ENCODE assay signal across 10 mouse cellular contexts in genomic region chr2:170418748-170419147, GRCm38 (mm10). TPM values are rescaled to one million over a fixed set of nuclear protein-coding genes. Genes with fewer than 3 reads are reported as not detected.
DNase-seq lines count a peak whose midpoint lies in the region; ATAC-seq and TF ChIP-seq lines count a peak whose summit lies in the region.
"Had no signal": no experiment of that assay in that cellular context is flagged by ENCODE, and none has a peak within 500 bp of the region (broad histone marks: within the 10 kb centered on the region; RNA-seq: fewer than 3 reads in every experiment).

No protein-coding gene starts in this region.

- H3K4me2 ChIP-seq in midbrain, embryonic 14.5 days (ENCODE audit: low read length) = no peak overlapping the region
- no peak overlapping the region for H3K4me2 ChIP-seq in midbrain, embryonic 13.5 days (replicated peaks)
- H3K4me2 ChIP-seq in lung, embryonic 14.5 days = no peak overlapping the region
- H3K4me2 ChIP-seq: heart, embryonic 15.5 days; stomach, embryonic 15.5 days had no signal

- peak; percentile 31 for DNase-seq in gastrocnemius, adult 2 months
- no peak for DNase-seq in gastrocnemius, postnatal 36 days
- DNase-seq in midbrain, embryonic 14.5 days = peak; percentile 53
- DNase-seq in adrenal gland, postnatal 10 days = peak; percentile 49
- peak; percentile 57 for DNase-seq in lung, embryonic 14.5 days
- DNase-seq in adipocyte (ENCODE audit: low spot score) = no peak
- no peak for DNase-seq in gastrocnemius, postnatal 25 days

- H3K9me3 ChIP-seq in midbrain, embryonic 14.5 days (ENCODE audit: control insufficient read depth, low read length) = no peaks in the 10 kb centered on the region
- no peaks in the 10 kb centered on the region for H3K9me3 ChIP-seq in midbrain, embryonic 13.5 days
- no peaks in the 10 kb centered on the region for H3K9me3 ChIP-seq in lung, embryonic 14.5 days (ENCODE audit: low read depth, low read length)
- H3K9me3 ChIP-seq: heart, embryonic 15.5 days; stomach, embryonic 15.5 days had no signal

- H3K4me1 ChIP-seq in midbrain, embryonic 14.5 days (ENCODE audit: control insufficient read depth, insufficient read depth, low read length) = no peaks in the 10 kb centered on the region
- H3K4me1 ChIP-seq in midbrain, embryonic 13.5 days (replicated peaks) = no peaks in the 10 kb centered on the region
- no peaks in the 10 kb centered on the region for H3K4me1 ChIP-seq in lung, embryonic 14.5 days (ENCODE audit: insufficient read depth)
- H3K4me1 ChIP-seq: heart, embryonic 15.5 days; stomach, embryonic 15.5 days had no signal

- TF ChIP-seq CTCF in gastrocnemius, adult 2 months (IDR thresholded peaks at IDR 0.05) = peak; percentile 45
- peak; percentile 66 for TF ChIP-seq CTCF in lung, embryonic 14.5 days (IDR thresholded peaks at IDR 0.05; ENCODE audit: low read depth)

- 47% methylated on average over 10 of the region's 10 CpGs for WGBS in midbrain, embryonic 14.5 days
- WGBS in midbrain, embryonic 13.5 days = 52% methylated on average over 10 of the region's 10 CpGs
- WGBS in lung, embryonic 14.5 days = 27% methylated on average over 10 of the region's 10 CpGs

- intact Hi-C loops in gastrocnemius, adult 2 months (cut with DNase I) = no loop called here
- intact Hi-C loops in gastrocnemius, postnatal 36 days (cut with DNase I) = no loop called here

- H3K27me3 ChIP-seq in midbrain, embryonic 14.5 days (ENCODE audit: control insufficient read depth, insufficient read depth, low read length) = no peaks in the 10 kb centered on the region
- no peaks in the 10 kb centered on the region for H3K27me3 ChIP-seq in midbrain, embryonic 13.5 days
- no peaks in the 10 kb centered on the region for H3K27me3 ChIP-seq in lung, embryonic 14.5 days (ENCODE audit: insufficient read depth, low read length)
- H3K27me3 ChIP-seq: stomach, embryonic 15.5 days had no signal

- no peak overlapping the region for H3K9ac ChIP-seq in midbrain, embryonic 14.5 days (replicated peaks; ENCODE audit: low read length)
- no peak overlapping the region for H3K9ac ChIP-seq in midbrain, embryonic 13.5 days (replicated peaks)
- no peak overlapping the region for H3K9ac ChIP-seq in lung, embryonic 14.5 days
- H3K9ac ChIP-seq: heart, embryonic 15.5 days; stomach, embryonic 15.5 days had no signal

- no peak overlapping the region for H3K27ac ChIP-seq in gastrocnemius, adult 2 months
- H3K27ac ChIP-seq in midbrain, embryonic 14.5 days (replicated peaks; ENCODE audit: low read depth, low read length) = no peak overlapping the region
- no peak overlapping the region for H3K27ac ChIP-seq in midbrain, embryonic 13.5 days
- no peak overlapping the region for H3K27ac ChIP-seq in lung, embryonic 14.5 days (ENCODE audit: low read depth)
- H3K27ac ChIP-seq: heart, embryonic 15.5 days; stomach, embryonic 15.5 days had no signal

- no peaks in the 10 kb centered on the region for H3K36me3 ChIP-seq in midbrain, embryonic 14.5 days (ENCODE audit: control insufficient read depth, insufficient read depth, low read length)
- H3K36me3 ChIP-seq in midbrain, embryonic 13.5 days = no peaks in the 10 kb centered on the region
- H3K36me3 ChIP-seq in lung, embryonic 14.5 days (ENCODE audit: insufficient read depth) = no peaks in the 10 kb centered on the region
- H3K36me3 ChIP-seq: heart, embryonic 15.5 days; stomach, embryonic 15.5 days had no signal

- H3K4me3 ChIP-seq in gastrocnemius, adult 2 months = no peak overlapping the region
- no peak overlapping the region for H3K4me3 ChIP-seq in midbrain, embryonic 14.5 days (replicated peaks; ENCODE audit: low read depth, low read length)
- no peak overlapping the region for H3K4me3 ChIP-seq in midbrain, embryonic 13.5 days (replicated peaks)
- no peak overlapping the region for H3K4me3 ChIP-seq in lung, embryonic 14.5 days (ENCODE audit: low read depth, low read length)
- H3K4me3 ChIP-seq: heart, embryonic 15.5 days; stomach, embryonic 15.5 days had no signal

- no peak for ATAC-seq in midbrain, embryonic 14.5 days (ENCODE audit: low FRiP score, low TSS enrichment)
- no peak for ATAC-seq in midbrain, embryonic 13.5 days
- ATAC-seq in lung, embryonic 14.5 days (ENCODE audit: insufficient read depth) = no peak

RNA-seq across cellular contexts. Expression of gene Bcas1, which starts 8.9 kb away (rescaled TPM):
- total RNA-seq in gastrocnemius, adult 2 months (2021) = under 1 TPM; 0.50 to 0.89 TPM
- 1 to 10 TPM in 1 of 2 experiments, under 1 TPM in 1; 0.89 to 2.1 TPM for total RNA-seq in gastrocnemius, postnatal 36 days (2021)
- 7.2 and 13.0 TPM in 2 replicates for polyA plus RNA-seq in midbrain, embryonic 14.5 days (2014; fragmentation: Nextera tagmentation; extraction: Ambion mirVana)
- polyA plus RNA-seq in midbrain, embryonic 13.5 days (2015; fragmentation: Nextera tagmentation; extraction: Ambion mirVana) = 8.3 and 9.1 TPM in 2 replicates
- total RNA-seq in adrenal gland, postnatal 10 days (2021) = under 1 TPM; 0.90 to 0.91 TPM
- polyA plus RNA-seq in lung, embryonic 14.5 days (2014; fragmentation: Nextera tagmentation; extraction: Ambion mirVana) = 0.65 and 1.4 TPM in 2 replicates
- 1 to 10 TPM; 1.7 to 1.9 TPM for total RNA-seq in gastrocnemius, postnatal 25 days (2021)

Comparison
In these comparisons a context has a peak if more than half of its experiments do, and no peak if none do; other contexts are left out.
1. DNase-seq: peak in gastrocnemius, adult 2 months (single experiment), midbrain, embryonic 14.5 days (single experiment), adrenal gland, postnatal 10 days (single experiment) and lung, embryonic 14.5 days (single experiment); none in gastrocnemius, postnatal 36 days (0 of 2), adipocyte (single experiment) and gastrocnemius, postnatal 25 days (single experiment).